Mouse (Mus musculus) embryo, embryonic 11 days (tissue): Measurements from ENCODE around the gene Atf5.

Source experiments
- DNase-seq: peaks from one replicate; pipeline ENCODE4 v3.0.0-alpha.2; 2015

Atf5 gene

DNA sequence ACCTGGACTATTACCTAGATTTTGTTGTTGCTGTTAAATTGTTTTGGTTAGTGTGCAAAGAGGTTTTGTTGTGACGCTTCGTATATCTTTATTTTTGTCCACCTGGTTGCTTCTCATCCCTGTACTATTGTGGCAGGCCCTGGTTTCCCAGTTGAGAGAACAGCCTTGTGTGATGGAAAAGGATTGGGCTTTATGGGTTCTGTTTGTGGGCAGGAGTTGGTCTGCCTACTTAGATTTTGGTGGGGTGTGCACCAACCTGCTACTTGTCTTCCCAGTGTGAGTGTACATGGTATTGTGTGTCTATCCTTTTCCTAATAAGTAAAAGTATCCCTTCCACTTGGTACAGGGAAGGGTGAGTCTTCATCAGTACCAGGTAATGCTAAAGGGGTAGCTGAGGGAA, 2.9 kb upstream of the Atf5 start:
- DNase-seq = no peak

DNA sequence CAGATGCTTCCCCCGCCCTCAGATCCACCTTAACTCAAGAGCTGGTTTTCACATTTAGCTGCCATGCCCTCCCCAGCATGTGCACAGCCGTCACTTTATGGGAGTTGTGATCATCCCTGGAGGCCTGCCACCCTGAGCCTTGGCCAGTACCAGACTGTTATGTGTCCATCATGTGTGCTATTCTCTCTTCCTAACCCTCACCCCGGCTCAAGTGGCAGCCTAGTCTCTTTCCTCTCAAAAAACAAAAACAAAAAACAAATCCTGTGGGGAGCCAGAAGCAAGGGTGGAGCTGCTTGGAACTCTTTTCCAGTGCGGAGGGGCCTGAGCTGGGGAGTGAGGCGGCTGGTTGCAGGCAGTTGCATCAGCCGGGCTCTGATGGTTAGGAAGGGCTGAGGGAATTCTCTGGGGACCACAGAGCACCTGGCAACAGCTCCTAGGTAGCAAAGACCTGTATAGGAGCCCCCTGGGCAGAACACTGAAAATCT, 2.3 kb upstream of the Atf5 start:
- no peak for DNase-seq

DNA sequence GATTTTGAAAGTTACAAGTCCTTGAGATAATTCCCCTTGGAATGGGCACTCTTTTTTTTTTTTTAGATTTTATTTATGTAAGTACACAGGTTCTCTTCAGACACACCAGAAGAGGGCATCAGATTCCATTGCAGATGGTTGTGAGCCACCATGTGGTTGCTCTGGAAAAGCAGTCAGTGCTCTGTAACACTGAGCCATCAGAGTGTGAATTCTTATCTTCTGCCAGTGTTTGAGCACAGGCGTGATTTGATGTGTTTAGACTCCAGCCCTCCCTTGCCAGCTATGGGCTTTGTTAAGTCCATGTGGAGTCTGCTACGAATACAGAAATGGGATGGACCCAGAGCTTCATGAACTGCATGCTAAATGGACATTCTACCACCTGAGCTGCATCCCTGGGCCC, 1.7 kb upstream of the Atf5 start:
- no peak for DNase-seq

DNA sequence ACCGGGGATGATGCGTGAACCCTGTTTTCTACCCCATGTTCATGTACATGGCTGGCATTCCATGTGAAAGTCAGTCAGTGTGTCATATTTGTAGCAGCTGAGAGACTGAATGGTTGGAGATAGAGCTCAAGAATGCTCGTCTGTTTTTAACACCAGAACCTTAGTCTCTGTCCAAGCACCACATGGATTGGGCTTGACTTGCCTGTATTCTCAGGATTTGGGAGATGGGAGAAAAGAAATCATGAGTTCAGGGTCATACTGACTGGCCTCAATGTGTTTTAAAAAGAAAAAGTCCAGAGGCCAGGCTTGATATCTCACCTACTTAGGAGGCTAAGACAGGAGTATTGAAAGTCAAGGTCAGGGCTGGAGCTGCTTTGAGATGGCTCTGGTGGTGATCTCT, 983 bp upstream of the Atf5 start:
- DNase-seq = no peak

DNA sequence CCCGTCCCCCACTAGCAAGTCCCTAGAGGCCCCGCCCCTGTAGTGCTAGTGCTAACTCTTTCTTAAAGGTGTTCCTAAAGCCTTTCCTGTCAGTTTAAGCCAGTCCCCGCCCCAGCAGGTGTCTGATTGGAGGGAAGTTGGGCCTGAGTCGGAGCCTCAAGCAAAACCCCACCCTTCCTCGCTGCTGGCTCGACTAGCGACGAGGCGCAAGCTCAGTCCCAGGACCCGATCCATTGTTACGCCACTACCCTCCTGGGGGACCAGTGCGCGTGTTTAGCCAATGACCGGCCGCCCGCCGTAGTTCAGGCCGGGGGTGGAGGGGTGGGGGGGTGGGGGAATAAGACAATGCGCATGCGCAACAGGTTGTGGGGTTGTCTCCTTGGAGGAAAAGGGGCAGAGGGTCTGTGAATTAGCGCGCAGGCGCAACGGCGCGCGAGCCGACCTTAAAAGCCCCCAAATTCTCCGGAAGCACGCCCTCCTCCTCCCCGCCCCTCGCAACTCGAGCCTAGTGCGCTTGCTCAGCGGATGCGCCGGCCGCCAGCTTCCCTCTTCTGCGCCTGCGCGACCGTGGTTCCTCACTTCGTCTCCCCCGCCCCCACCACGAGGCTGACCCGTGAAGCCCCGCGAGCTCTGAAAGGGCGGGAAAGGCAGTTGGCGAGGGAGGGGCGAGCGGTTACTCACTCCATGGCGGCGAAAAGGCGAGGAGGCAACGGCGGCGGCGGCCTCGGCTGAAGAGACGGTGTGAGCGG, 563 bp downstream of the Atf5 start, which contains the start of the genes Nup62 and Il4i1:
TSS of gene Nup62 (plus strand) at position 368 of the 749 bp plus-strand sequence.
TSS of gene Il4i1 (plus strand) at position 667 of the 749 bp plus-strand sequence.
- DNase-seq = peak; percentile 100

DNA sequence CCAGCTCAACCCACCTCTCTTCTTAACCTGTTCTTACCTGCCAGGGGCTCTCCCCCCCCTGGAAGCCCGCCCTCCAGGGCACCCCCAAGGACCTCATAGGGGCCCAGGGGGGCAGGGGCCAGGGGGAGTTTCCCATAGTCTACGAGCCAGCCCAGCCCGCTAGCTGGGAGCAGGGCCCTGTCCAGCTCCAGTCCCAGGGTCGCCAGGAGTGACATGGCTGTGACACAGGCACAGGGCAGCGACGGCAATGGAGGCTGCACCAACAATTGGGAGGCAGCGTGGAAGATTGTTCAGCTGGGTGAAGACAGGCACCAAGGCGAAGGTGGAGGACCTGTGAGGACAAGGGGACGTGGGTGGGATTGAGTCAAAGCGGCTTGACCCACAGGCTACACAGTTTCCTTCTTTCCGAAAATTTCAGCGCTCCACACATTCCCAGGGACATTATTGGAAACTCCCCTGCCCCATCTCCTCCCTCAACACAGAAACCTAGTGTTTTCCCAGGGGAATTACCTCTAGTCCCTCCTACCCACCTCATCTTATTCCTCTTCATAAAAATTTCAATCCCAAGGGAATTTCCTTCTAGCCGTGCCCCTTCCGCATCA, 1.4 kb downstream of the Atf5 start:
- peak; percentile 14 for DNase-seq

DNA sequence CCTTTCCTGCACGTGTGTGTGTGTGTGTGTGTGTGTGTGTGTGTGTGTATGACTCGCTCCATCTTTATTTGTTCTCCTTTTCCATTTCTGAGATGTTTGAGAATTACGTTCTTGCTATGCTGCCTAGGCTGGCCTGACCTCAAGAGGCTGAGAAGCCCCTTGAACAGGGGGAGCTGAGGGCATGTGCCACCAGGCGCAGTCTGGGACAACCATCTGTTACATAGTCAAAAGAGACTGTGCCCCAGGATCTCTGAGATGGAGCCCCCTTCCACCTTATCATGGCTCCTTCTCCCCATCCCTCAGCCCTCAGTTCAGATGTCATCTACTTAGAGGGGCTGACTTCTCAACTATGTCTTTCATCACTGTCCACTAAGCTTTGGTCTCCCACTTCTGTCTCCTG, 2.0 kb downstream of the Atf5 start:
- DNase-seq = no peak

DNA sequence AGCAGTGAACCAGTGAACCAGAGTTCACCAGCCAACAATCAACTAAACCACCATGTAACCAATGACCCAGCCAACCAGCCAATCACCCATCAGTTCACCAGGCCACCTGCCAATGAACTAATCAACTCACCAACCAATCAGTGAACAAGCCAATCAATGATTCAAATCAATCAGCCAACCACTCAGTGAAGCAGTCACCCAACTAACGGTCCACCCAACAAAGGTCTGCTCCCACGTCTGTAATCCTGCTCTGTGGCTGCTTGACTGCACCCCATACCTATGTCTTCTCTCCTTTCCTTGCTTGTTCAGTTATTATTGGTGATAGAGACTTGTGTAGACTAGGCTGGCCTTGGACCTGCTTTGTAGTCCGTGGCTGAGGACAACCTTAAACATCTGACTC, 2.5 kb downstream of the Atf5 start:
- DNase-seq = no peak

DNA sequence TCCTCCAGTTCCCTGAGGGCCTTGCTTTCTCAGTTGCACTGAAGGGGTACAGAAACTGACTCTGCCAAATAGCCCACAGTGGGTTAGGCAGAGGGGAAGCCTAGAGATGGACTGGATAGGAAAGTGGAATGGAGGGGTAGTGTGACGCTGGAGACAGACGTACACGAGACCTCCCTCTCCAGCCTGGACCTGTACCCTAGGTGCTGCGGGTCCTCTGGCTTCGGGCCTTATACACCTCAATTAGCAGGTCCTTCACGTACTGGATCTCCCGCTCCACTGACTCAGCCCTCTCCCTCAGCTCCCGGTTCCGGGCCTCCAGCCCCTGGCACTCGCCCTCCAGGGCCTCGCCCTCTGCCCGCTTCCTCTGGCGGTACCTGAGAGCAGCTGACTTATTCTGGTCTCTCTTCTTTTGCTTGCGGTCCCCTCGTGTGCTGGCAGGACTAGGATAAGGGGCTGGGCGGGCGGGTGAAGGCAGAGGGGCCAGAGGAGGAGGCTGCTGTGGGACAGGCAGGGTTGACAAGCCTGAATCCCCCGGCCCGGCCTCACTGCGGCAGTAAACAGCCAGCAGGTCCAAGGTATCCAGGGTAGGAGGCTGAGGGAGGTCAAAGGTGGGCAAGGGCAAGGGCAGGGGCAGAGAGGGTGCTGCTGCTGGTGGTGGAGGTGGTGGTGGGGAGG, 3.7 kb downstream of the Atf5 start:
- no peak for DNase-seq

DNA sequence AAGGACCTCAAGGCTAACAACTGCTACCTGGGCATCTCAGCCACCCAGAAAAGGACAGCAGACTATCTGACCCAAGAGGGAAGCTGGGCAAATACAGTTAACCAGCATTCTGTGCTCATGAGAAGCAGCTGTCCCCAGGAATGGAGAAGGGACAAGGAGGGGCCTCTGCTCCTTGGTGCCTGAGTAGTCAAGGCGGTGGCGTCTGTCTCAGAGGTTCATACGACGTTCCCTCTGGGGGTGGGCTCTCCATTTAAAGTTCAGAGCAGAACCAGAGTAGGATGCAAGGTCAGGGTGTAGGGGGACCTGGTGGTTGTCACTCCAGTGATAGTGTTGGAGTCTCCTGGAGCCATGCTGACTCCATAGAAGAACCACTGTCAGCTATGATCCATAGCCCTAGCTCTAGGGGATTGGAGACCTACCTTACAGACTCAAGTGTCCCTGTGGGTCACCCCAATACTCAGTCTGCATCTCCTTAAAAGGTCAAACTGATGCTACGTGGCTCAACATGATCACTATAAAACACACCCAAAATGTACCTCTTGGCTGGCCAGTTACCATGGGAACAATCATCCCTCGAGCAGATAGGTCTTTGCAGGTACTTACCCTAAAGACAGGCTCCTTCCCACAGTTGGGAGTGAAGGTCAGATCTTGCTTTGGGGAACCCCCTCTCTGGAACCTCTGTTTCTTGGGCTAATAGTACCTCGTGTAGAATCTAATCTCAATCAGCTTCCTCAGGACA, 5.5 kb downstream of the Atf5 start:
- DNase-seq = no peak

DNA sequence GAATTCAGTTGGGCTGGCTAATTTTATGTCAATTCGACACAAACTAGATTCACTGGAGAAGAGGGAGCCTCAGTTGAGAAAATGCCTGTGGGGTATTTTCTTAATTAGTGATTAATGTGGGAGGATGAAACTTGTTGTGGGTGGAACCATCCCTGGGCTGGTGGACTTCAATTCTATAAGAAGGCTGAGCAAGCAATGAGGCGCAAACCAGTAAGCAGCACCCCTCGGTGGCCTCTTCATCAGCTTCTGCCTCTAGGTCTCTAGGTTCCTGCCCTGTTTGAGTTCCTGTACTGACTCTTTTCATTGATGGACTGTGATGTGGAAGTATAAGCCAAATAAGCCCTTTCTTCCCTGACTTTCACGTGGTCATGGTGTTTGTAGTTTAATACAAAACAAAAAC, 6.1 kb downstream of the Atf5 start:
- DNase-seq = no peak

DNA sequence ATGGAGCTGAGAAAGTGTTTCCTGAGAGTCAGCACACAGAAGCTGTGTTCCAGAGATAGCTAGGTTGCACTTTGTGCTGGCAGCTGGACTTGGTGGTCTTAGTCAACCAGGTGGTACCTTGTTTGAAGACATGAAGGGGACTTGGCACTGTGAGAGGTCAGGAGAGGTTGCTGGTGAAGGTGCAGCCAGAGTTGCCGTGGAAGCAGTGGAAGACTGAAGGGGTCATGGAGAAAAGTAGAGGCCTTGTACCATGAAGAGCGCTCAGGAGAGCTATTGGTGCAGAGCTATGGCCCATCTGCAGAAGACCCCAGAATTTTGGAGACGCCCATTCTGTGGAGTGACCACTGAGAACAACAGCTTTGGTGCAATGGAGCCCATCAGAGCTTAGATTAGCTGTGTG, 7.0 kb downstream of the Atf5 start:
- DNase-seq = no peak

DNA sequence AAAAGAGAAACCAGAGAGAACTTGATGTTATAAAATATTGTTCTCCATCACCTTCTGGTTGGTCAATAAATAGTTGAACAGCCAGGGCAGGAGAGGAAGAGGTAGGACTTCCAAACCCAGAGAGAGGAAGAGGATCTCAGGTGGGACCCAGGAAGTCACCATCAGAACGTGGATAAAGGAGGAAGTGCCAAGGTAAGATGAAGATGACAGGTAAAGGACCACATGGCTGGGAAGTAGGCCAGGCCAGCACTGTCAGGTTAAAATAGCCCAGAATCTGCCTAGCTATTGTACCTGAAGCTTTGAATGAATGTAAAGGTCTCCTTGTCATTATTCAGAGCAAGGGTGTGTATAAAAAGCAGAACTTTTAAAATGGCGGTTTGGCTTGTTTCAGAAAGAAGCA, 7.5 kb downstream of the Atf5 start:
- no peak for DNase-seq

DNA sequence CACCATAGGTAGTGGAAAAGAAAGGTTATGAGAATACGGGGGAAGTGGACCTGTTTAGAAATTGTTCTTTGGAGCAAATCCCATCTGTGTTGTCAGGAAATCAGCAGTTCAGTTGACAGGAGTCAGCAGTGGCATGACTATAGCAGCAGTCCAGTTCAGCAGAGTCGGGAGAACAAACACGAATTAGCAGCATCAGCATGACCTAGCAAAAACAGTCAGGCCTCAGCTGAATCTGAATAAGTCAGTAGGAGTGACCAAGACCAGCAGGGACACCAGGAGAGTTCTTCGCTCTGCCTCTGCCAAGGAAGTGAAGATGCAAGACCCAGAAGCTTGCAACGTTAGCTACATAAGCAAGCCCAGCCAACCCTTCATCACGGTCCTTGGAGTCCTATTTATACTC, 23.7 kb downstream of the Atf5 start:
- no peak for DNase-seq

DNA sequence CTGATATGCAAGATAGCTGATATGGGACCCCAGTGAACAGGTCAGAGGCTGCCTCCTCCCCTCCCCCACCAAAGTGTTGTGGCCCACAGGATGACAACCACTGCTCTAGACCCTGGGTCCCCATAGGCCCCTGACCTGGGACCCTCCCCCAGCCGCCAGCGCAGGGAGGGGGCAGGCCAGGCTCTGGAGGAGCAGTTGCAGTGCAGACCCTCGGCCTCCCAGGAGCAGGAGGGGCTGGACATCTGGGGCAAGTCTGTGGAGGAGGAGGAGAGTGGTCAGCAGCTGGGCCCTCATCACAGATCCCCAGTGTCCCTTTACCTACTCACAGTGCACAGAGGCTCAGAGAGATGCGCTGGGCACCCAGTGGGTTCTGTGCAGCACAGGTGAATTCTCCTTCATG, 26.4 kb downstream of the Atf5 start:
- DNase-seq = no peak

DNA sequence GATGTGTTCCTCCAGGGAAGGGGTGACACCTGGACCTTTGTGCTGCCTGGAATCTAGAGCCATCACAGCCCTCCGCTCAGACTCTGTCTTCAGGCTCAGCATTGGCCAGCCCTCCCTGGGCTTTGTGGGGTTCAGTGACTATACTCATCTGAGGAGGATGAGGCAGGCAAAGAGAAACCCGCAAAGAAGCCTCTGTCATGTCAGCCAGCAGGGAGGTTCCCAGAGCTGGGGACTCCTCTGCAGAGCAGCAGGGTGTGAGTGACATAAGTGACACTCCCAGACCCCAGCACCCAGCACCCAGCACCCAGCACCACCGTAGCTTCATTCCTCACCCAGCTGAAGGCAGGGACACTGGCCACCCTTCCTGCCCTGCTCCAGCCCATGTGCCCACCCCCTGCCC, 26.9 kb downstream of the Atf5 start:
- DNase-seq = no peak

DNA sequence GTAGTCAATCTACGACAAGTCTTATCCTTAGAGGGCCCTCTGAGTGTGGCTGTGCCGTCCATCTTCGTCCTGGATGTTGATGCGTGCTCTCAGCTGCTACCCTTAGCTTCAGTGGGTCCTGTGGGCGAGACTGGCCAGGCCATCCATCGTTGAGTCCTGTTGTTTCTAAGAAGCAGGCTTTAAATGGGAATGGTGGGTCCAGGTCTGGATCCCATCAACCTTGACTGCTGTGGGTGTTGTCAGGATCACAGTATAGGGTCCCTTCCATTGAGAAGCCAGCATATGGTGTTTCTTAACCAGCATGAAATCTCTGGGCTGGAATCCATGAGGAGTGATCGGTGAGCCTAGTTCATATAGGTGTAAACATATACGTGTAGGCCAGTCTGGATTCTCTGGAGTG, 36.4 kb downstream of the Atf5 start:
- no peak for DNase-seq

DNA sequence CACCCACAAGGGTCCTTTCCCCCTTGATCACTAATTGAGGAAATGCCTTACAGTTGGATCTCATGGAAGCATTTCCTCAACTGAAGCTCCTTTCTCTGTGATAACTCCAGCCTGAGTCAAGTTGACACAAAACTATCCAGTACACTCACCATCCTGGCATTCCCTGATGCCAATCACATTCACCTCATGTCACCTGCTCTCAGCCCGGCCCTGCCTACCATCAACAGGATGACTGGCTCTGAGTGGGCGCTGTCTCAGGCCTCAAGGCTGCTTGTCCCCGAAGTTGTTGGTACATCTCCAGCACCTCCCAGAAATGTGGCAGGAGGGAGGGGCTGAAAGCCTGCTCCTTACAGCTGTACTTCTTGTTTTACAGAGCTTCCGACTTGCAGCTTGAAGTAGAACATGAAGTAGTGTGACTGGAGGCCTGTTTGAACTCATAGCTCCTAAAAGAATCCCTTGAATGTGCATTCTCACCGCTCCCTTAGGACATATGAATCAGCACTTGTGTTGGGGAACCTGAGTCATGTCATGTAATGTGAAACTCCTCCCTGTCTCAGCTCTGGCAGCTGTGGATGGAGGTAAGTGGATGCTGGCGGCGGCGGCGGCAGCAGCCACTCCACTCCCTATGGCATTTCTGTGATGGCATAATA, 39.5 kb downstream of the Atf5 start:
- no peak for DNase-seq

DNA sequence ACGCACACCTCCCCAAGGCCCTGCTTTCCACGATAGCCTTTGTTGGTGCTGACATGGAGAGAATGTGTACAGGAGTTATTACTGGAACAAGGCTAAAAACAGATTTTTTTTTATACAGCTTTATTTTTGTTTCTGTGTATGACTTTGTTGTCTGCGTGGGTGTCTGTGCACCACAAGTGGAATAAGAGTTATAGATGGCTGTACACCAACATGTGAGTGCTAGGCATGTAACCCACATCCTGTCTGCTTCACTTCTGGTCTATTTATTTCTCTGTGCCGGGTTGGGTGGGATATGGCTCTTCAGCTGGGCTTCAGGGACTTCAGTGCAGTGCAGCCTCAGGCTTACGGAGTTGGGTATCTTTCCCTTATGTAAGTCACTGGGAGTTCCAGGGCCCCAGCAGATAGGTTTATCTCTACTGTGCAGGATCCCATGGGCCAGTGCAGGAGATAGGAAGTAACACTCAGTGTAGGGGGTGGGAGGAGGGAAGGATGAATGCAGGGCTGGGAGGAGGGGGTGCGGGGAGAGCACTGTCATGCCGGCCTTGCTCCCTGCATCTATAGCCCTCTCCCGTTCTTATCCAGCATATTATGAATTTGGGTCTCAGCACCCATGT, 43.8 kb downstream of the Atf5 start:
- DNase-seq = no peak

DNA sequence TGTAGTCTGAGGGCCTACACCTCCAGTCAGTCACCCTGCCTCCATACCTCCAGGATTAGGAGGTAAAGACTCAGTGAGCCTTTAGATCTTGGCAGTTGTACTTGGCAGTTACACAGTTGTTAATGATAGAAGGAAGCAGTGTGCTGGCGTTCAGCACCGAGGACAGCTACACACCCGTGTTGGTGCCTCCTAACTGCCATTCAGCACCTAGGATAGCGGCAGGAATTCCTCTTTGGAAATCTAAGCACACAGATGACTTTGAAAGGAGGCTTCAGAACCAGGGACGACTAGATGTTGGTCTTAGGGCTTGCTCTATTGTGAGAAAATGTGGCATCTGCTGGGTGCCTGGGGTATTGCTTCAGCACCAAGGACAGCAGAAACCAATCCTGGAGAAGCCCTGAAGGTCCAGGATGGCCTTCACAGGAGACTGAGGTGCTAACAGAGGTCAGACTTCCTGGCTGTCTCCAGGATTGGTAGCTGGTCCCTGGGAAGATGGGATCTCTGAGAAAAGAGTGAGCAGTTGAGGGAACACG, 46.3 kb downstream of the Atf5 start:
- DNase-seq = peak; percentile 89

DNA sequence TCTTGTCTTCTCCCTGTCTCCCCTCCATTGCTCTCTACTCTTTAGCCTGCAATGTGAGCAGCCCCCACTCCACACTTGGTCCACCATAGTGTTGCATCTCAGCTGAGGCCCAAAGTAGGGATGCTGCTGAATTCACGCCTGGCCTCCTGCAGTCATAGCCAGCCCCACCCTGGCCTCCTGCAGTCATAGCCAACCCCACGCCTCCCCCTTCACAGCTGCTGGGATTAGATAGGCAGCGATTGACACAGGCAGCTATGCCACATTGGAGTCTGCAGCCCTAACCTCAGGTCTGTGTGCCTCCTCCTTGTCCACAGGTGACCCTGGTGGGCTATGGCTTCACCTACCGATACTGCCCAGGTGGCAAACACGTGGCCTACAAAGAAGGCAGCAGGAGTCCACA, 48.3 kb downstream of the Atf5 start:
- no peak for DNase-seq
